Mouse (Mus musculus): ENCODE measurements at regions not wholly inside any gene's neighbourhood (a gene's known extent, or its start where the extent isn't known, plus 50 kb on each side); places are given as distances from the start of the nearest gene placed in this dataset.

- DNase-seq (ENCODE audit: low read depth in 2 of 2, low spot score in 2 of 2) = no peak
These were observed 84.2 kb upstream of the Calm2 start for GRCm38 (mm10) chr17:87530818-87531410.

GRCm38 (mm10) chr17:87531411-87532157 is 84.8 kb upstream of the Calm2 start:
- DNase-seq (ENCODE audit: low read depth in 2 of 2, low spot score in 2 of 2) = no peak

- no peak for DNase-seq (ENCODE audit: low read depth in 2 of 2, low spot score in 2 of 2)
These were observed 85.4 kb upstream of the Calm2 start for GRCm38 (mm10) chr17:87532158-87532545.

- no peak for DNase-seq (ENCODE audit: low read depth in 2 of 2, low spot score in 2 of 2)
These were observed 86.0 kb upstream of the Calm2 start for GRCm38 (mm10) chr17:87532762-87533161.

- DNase-seq (ENCODE audit: low read depth in 2 of 2, low spot score in 2 of 2) = no peak
These were observed 86.2 kb upstream of the Epcam start for GRCm38 (mm10) chr17:87549568-87549967.

- no peak for DNase-seq (ENCODE audit: low read depth in 2 of 2, low spot score in 2 of 2)
These were observed 85.1 kb upstream of the Epcam start for GRCm38 (mm10) chr17:87550518-87551164.

- no peak for DNase-seq (ENCODE audit: low read depth in 2 of 2, low spot score in 2 of 2)
These were observed 81.2 kb upstream of the Epcam start for GRCm38 (mm10) chr17:87554561-87554960.

- no peak for DNase-seq (ENCODE audit: low read depth in 2 of 2, low spot score in 2 of 2)
These were observed 77.4 kb upstream of the Epcam start for GRCm38 (mm10) chr17:87558419-87558818.

GRCm38 (mm10) chr17:87559641-87560040 is 76.1 kb upstream of the Epcam start:
- no peak for DNase-seq (ENCODE audit: low read depth in 2 of 2, low spot score in 2 of 2)

GRCm38 (mm10) chr17:87560923-87561322 is 74.9 kb upstream of the Epcam start:
- no peak for DNase-seq (ENCODE audit: low read depth in 2 of 2, low spot score in 2 of 2)

- no peak for DNase-seq (ENCODE audit: low read depth in 2 of 2, low spot score in 2 of 2)
These were observed 72.4 kb upstream of the Epcam start for GRCm38 (mm10) chr17:87563375-87563774.

- DNase-seq (ENCODE audit: low read depth in 2 of 2, low spot score in 2 of 2) = no peak
These were observed 70.1 kb upstream of the Epcam start for GRCm38 (mm10) chr17:87565631-87566030.

GRCm38 (mm10) chr17:87566296-87566695 is 69.5 kb upstream of the Epcam start:
- DNase-seq (ENCODE audit: low read depth in 2 of 2, low spot score in 2 of 2) = no peak

GRCm38 (mm10) chr17:87566996-87567395 is 68.8 kb upstream of the Epcam start:
- no peak for DNase-seq (ENCODE audit: low read depth in 2 of 2, low spot score in 2 of 2)

- DNase-seq (ENCODE audit: low read depth in 2 of 2, low spot score in 2 of 2) = no peak
These were observed 68.3 kb upstream of the Epcam start for GRCm38 (mm10) chr17:87567475-87567874.

GRCm38 (mm10) chr17:87569981-87570380 is 65.8 kb upstream of the Epcam start:
- DNase-seq (ENCODE audit: low read depth in 2 of 2, low spot score in 2 of 2) = no peak

- no peak for DNase-seq (ENCODE audit: low read depth in 2 of 2, low spot score in 2 of 2)
These were observed 65.0 kb upstream of the Epcam start for GRCm38 (mm10) chr17:87570676-87571344.

- DNase-seq (ENCODE audit: low read depth in 2 of 2, low spot score in 2 of 2) = peak; percentile 82 to 90
These were observed 64.3 kb upstream of the Epcam start for GRCm38 (mm10) chr17:87571345-87571932.

GRCm38 (mm10) chr17:87583575-87583974 is 52.2 kb upstream of the Epcam start:
- no peak for DNase-seq (ENCODE audit: low read depth in 2 of 2, low spot score in 2 of 2)

- DNase-seq (ENCODE audit: low read depth in 2 of 2, low spot score in 2 of 2) = no peak
These were observed 50.4 kb upstream of the Epcam start for GRCm38 (mm10) chr17:87585355-87585754.
